Mouse (Mus musculus) C2C12 (cell line): ENCODE measurements around the gene Arpc4.

Source experiments
- CEBPB ChIP-seq: IDR thresholded peaks from one replicate; pipeline ENCODE4 v1.6.1; 2011; ENCODE audit warnings: low read depth, mild to moderate bottlenecking, control low read depth, moderate library complexity
- CTCF ChIP-seq: IDR thresholded peaks from one replicate; pipeline ENCODE4 v1.5.1; 2011; ENCODE audit not compliant: control insufficient read depth, insufficient read depth, insufficient read length

- TF ChIP-seq CTCF (no peak), CEBPB (no peak)
Measured at GRCm38 (mm10) chr6:113351653-113352052, 26.3 kb upstream of the Arpc4 start.
